Mouse (Mus musculus): Measurements from ENCODE around the gene Wdpcp.

- TF ChIP-seq CTCF (IDR thresholded peaks at IDR 0.05; ENCODE audit: low read depth) (no peak), EP300 (IDR thresholded peaks at IDR 0.05; ENCODE audit: low read depth) (no peak)
These were observed 27.0 kb upstream of the Wdpcp start for GRCm38 (mm10) chr11:21545021-21545420.
